Mouse (Mus musculus) liver, embryonic 14.5 days (tissue): Measurements from ENCODE around the gene Fam76a. TPM values are rescaled to one million over a fixed set of nuclear protein-coding genes. Genes with fewer than 3 reads are reported as not detected.

Experiments
- ATAC-seq: fragments of 200-750 bp; cut with Nextera tagmentation; 2 replicates; pipeline ENCODE4 v1.8.0; 2017; ENCODE audit warnings: moderate number of reproducible peaks, mild to moderate bottlenecking, moderate library complexity; ENCODE audit not compliant: insufficient read depth
- DNase-seq, 3 experiments: peaks; one replicate each; pipeline ENCODE4 v3.0.0-alpha.2; 2012 to 2013; ENCODE audit warnings: low read depth in 3 of 3, low spot score in 3 of 3
- H3K27ac ChIP-seq: fragments of 300-500 bp; sonication (generic); 2 replicates; pipeline ENCODE4 v1.5.1; 2014; ENCODE audit warnings: moderate library complexity, mild to moderate bottlenecking, control low read depth, inconsistent platforms
- H3K27me3 ChIP-seq: fragments of 300-500 bp; sonication (generic); 2 replicates; pipeline ENCODE4 v1.6.1; 2014; ENCODE audit warnings: mild to moderate bottlenecking, low read length, moderate library complexity; ENCODE audit not compliant: control insufficient read depth, insufficient read depth
- H3K36me3 ChIP-seq: fragments of 300-500 bp; sonication (generic); replicated peaks from 2 replicates; pipeline ENCODE4 v1.6.1; 2014; ENCODE audit warnings: low read depth; ENCODE audit not compliant: control insufficient read depth, insufficient read depth
- H3K4me1 ChIP-seq, 2 experiments: fragments of 200-500 bp in 1 of 2; fragments of 300-500 bp in 1 of 2; sonication (generic) in 1 of 2; replicated peaks; 2 replicates each; pipeline ENCODE4 v1.6.1; 2012 to 2014; ENCODE audit warnings: antibody characterized with exemption in 1 of 2, inconsistent platforms in 1 of 2, low read length in 1 of 2; ENCODE audit not compliant: control insufficient read depth in 2 of 2, insufficient read depth in 2 of 2
- H3K4me2 ChIP-seq: fragments of 300-500 bp; sonication (generic); 2 replicates; pipeline ENCODE4 v1.6.1; 2014; ENCODE audit warnings: low read depth, mild to moderate bottlenecking, control low read depth, moderate library complexity
- H3K4me3 ChIP-seq, 2 experiments: fragments of 200-500 bp in 1 of 2; fragments of 300-500 bp in 1 of 2; sonication (generic) in 1 of 2; 2 replicates each; pipeline ENCODE4 v1.5.1; 2012 to 2014; ENCODE audit warnings: low read depth in 2 of 2, low read length in 2 of 2, mild to moderate bottlenecking in 2 of 2, control low read depth in 1 of 2, inconsistent platforms in 1 of 2, moderate library complexity in 1 of 2; ENCODE audit not compliant: insufficient read depth in 1 of 2
- H3K9ac ChIP-seq: fragments of 300-500 bp; sonication (generic); replicated peaks from 2 replicates; pipeline ENCODE4 v1.6.1; 2014; ENCODE audit warnings: mild to moderate bottlenecking, control low read depth, moderate library complexity
- H3K9me3 ChIP-seq: fragments of 300-500 bp; sonication (generic); 2 replicates; pipeline ENCODE4 v1.6.1; 2016; ENCODE audit warnings: low read length, mixed read lengths; ENCODE audit not compliant: control insufficient read depth
- CTCF ChIP-seq: IDR thresholded peaks from 2 replicates; pipeline ENCODE4 v1.5.1; 2016; ENCODE audit warnings: antibody characterized with exemption, low read depth, control low read depth
- EP300 ChIP-seq: IDR thresholded peaks from 2 replicates; pipeline ENCODE4 v1.6.1; 2016; ENCODE audit warnings: antibody characterized with exemption, low read depth
- WGBS: fragments of 180-500 bp; shearing (Covaris S2); extraction: QIAGEN DNeasy Blood & Tissue Kit; methylation state at CpG from one replicate; pipeline ENCODE4 v1.1.7; 2014; ENCODE audit not compliant: insufficient replicate concordance; 5-methylcytosine and 5-hydroxymethylcytosine counted together
- polyA plus RNA-seq, 2 experiments: library from polyadenylated mRNA; depleted of rRNA in 1 of 2; stranded (reverse) in 1 of 2; unstranded in 1 of 2; fragments of >200 nt; fragmentation: Nextera tagmentation in 1 of 2; extraction: Ambion mirVana in 1 of 2; gene quantifications; 2 replicates each; pipeline versions ENCODE4 v1.2.1 to v1.2.3; 2012 to 2014

The Fam76a gene
- polyA plus RNA-seq, 2 experiments: 7.4 to 24.8 TPM

DNA sequence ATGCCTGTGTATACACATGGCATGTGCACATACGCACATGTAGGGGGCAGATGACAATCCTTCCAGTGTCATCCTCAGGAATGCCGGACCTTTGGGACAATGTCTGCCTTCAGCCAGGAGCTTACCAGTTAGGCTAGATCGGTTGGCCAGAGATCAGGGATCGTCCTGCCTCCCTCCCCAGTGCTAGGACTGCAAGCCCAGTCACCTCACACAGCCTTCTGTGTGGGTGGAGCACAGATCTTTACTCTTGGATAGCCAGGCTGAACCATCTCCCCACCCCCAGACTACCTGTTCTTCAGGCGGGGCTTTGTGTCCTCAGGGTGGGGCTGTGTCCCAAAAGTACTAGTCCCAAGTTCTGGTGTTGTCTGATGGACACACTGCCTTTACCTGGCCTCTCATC is 38.0 kb upstream of the Fam76a start:
- DNase-seq (no peak), ATAC-seq (no peak)
- peaks cover 0 to 19% of the 10 kb centered on the region in 2 experiments; a peak in 2 of 4 replicates for H3K4me1 ChIP-seq
- TF ChIP-seq CTCF (no peak), EP300 (no peak)
- no peak overlapping the region for H3K27ac ChIP-seq
- H3K36me3 ChIP-seq: no peaks in the 10 kb centered on the region
- no peak overlapping the region for H3K4me2 ChIP-seq
- H3K27me3 ChIP-seq: no peaks in the 10 kb centered on the region
- no peak overlapping the region for H3K4me3 ChIP-seq
- H3K9me3 ChIP-seq: no peaks in the 10 kb centered on the region
- WGBS: 48% methylated on average over 5 of the region's 5 CpGs
- H3K9ac ChIP-seq: no peak overlapping the region

DNA sequence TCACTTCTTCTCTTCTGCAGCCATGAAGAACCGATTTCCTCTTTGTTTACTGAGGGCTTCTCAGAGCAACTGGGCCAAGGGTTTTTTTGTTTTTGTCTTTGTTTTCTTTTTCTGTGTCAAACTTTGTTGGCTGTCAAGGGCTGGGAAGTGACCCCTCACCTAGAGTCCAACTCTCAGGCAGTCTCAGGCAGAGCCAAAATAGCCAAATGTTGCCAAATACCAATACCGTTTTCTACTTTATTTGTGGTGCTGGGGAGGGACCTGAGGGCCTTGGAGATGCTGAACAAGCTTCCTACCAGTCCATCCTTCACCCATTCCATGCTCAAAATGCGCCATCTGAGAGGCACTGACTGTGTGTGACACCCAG is 37.3 kb upstream of the Fam76a start:
- Histone ChIP-seq H3K27ac (no peak overlapping the region), H3K4me3 (no peak overlapping the region), H3K4me1 (peaks cover 0 to 19% of the 10 kb centered on the region in 2 experiments; a peak in 2 of 4 replicates), H3K4me2 (no peak overlapping the region), H3K9me3 (no peaks in the 10 kb centered on the region), H3K36me3 (no peaks in the 10 kb centered on the region), H3K27me3 (no peaks in the 10 kb centered on the region), H3K9ac (no peak overlapping the region)
- DNase-seq (no peak), ATAC-seq (no peak)
- 38% methylated on average over 3 of the region's 3 CpGs for WGBS
- TF ChIP-seq CTCF (no peak), EP300 (no peak)

DNA sequence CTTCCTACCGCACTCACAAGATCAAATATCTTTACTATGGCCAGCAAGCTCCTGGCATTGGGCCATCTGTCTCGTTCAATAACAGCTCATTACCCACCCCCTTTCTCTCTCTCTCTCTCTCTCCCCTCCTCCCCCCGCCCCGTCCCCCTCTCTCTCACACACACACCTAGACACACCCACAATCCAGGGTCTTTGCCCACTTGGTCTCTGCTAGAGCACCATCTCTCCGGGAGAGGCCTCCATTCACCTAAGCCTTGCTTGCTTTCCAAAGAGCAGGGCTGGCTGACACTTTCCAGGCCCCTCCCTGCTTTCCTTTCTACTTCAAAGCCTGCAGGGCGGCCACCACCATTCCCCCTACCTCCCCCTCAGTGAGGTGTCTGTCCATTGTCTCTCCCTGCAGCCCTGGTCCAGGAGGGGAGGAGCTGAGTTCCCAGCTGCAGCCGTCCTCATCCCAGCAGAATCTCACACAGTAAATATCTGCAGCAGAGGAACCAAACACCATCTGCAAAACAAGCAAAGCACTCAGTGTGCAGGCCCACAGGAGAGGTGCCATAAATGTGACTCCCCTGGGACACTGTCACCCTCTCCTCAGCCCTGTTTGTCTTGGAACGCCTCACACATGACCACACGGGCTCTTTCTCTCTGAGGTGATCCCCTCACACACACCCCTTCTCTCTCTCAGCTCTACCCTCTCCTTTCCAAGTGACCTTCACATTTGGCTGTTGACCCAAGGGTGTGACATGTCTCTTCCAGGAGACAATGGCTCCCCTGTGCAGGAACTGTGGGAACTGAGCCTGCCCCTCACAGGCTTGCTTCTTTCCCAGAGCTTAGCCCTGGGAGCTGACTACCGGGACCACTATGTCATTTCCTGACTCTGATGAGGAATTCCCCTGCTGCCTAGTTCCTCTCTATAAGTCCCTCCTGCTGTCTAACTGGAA is 36.7 kb upstream of the Fam76a start:
- Histone ChIP-seq H3K4me3 (no peak overlapping the region), H3K9me3 (no peaks in the 10 kb centered on the region), H3K9ac (no peak overlapping the region), H3K27ac (no peak overlapping the region), H3K4me1 (peaks cover 0 to 19% of the 10 kb centered on the region in 2 experiments; a peak in 2 of 4 replicates), H3K4me2 (no peak overlapping the region), H3K27me3 (no peaks in the 10 kb centered on the region), H3K36me3 (no peaks in the 10 kb centered on the region)
- TF ChIP-seq CTCF (no peak), EP300 (no peak)
- ATAC-seq (no peak), DNase-seq (no peak)
- 41% methylated on average over 10 of the region's 10 CpGs for WGBS

DNA sequence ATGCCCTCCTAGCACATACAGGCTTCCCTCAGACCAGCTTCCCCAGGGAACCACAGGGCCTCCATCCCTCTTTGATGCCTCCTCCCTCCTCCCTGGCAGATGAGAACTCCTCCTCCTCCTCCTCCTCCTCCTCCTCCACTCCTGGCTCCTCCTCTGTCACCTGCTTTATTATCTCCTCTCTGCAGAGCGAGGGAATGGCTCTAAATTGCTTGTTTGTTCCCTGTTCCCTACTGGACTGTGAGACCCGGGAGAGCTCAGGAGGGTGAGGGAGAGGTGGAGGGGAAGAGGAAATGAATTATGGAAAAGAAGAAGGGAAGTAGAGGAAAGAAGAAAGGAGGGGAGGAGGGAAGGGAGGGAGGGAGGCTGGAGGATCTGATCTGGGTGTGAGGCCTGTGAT is 33.0 kb upstream of the Fam76a start:
- ATAC-seq (no peak), DNase-seq (no peak)
- H3K4me2 ChIP-seq: no peak overlapping the region
- no peaks in the 10 kb centered on the region for H3K36me3 ChIP-seq
- TF ChIP-seq CTCF (no peak), EP300 (no peak)
- 18% methylated on average over 2 of the region's 2 CpGs for WGBS
- no peaks in the 10 kb centered on the region for H3K9me3 ChIP-seq
- no peak overlapping the region for H3K9ac ChIP-seq
- no peaks in the 10 kb centered on the region for H3K27me3 ChIP-seq
- H3K27ac ChIP-seq: no peak overlapping the region
- H3K4me3 ChIP-seq: no peak overlapping the region
- H3K4me1 ChIP-seq: peaks cover 0 to 14% of the 10 kb centered on the region in 2 experiments; a peak in 2 of 4 replicates

DNA sequence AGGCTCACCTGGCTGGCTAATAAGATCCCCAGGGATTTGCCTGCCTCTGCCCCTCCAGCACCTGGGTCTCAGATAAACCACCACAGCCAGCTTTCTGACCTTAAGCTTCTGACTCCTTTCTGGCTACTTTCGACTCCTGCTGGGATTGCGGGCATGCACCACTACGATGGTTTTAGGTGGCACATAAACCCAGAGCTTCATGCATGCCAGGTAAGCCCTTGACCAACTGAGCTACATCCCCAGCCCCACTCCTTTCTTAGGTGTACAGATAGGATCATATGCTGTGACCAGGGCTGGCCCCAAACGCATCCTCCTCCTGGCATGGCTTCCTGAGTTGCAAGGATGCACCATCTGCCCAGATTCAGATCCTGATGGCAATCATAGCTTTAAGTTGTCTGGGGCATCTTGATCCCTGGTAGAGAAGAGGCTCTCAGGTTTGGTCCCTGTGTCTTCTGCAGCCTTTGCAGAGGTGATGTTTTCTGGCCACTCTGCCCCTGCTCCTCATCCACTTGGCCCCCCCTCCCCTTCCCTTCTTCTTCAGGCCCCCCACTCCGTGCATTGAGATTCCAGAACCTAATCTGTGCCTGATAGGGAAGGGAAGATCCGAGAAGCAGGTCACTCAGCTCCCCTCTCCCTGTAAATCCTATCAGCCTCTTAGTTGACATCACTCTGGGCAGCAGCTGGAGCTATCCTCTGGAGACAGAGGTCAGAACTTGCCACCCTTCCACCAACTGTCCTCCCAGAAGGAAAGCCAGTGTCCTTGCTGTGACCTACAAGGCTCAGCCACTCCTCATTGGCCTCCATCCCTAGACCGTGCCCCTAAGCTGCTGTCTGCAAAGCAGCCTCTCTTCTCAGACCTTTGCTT is 32.4 kb upstream of the Fam76a start:
- no peak overlapping the region for H3K4me2 ChIP-seq
- peaks cover 0 to 8% of the 10 kb centered on the region in 2 experiments; a peak in 2 of 4 replicates for H3K4me1 ChIP-seq
- TF ChIP-seq EP300: no peak
- no peak overlapping the region for H3K9ac ChIP-seq
- H3K27ac ChIP-seq: no peak overlapping the region
- no peaks in the 10 kb centered on the region for H3K9me3 ChIP-seq
- 67% methylated on average over 7 of the region's 7 CpGs for WGBS
- H3K27me3 ChIP-seq: no peaks in the 10 kb centered on the region
- ATAC-seq: no peak
- H3K36me3 ChIP-seq: no peaks in the 10 kb centered on the region
- DNase-seq: no peak
- no peak overlapping the region for H3K4me3 ChIP-seq
